Mouse (Mus musculus) lung, postnatal 0 days (tissue): ENCODE measurements around the gene Cct7. TPM values are rescaled to one million over a fixed set of nuclear protein-coding genes. Genes with fewer than 3 reads are reported as not detected.
A peak's percentile ranks its signal among the peaks of the same experiment; 100 is the strongest.

Experiments
- ATAC-seq: fragments of 200-750 bp; cut with Nextera tagmentation; 2 replicates; pipeline ENCODE4 v1.8.0; 2017; ENCODE audit warnings: moderate library complexity
- DNase-seq: peaks from one replicate; pipeline ENCODE4 v3.0.0-alpha.2; 2016; ENCODE audit warnings: low spot score
- H3K27ac ChIP-seq: fragments of 300-500 bp; sonication (generic); 2 replicates; pipeline ENCODE4 v1.5.1; 2014; ENCODE audit warnings: antibody characterized with exemption, mild to moderate bottlenecking, low read length, mixed read lengths
- H3K27me3 ChIP-seq: fragments of 300-500 bp; sonication (generic); replicated peaks from 2 replicates; pipeline ENCODE4 v1.6.1; 2014; ENCODE audit warnings: low read length, mixed read lengths; ENCODE audit not compliant: insufficient read depth
- H3K36me3 ChIP-seq: fragments of 300-500 bp; sonication (generic); 2 replicates; pipeline ENCODE4 v1.6.1; 2014; ENCODE audit warnings: low read length, mixed read lengths; ENCODE audit not compliant: insufficient read depth
- H3K4me1 ChIP-seq: fragments of 300-500 bp; sonication (generic); 2 replicates; pipeline ENCODE4 v1.6.1; 2014; ENCODE audit warnings: antibody characterized with exemption, low read depth, low read length, mixed read lengths; ENCODE audit not compliant: insufficient read depth
- H3K4me2 ChIP-seq: fragments of 300-500 bp; sonication (generic); replicated peaks from 2 replicates; pipeline ENCODE4 v1.6.1; 2014; ENCODE audit warnings: low read depth, mild to moderate bottlenecking, low read length, moderate library complexity, mixed read lengths
- H3K4me3 ChIP-seq: fragments of 300-500 bp; sonication (generic); 2 replicates; pipeline ENCODE4 v1.5.1; 2014; ENCODE audit warnings: low read depth, low read length
- H3K9ac ChIP-seq: fragments of 300-500 bp; sonication (generic); replicated peaks from 2 replicates; pipeline ENCODE4 v1.6.1; 2014; ENCODE audit warnings: low read depth, mild to moderate bottlenecking
- H3K9me3 ChIP-seq: fragments of 300-500 bp; sonication (generic); 2 replicates; pipeline ENCODE4 v1.6.1; 2016; ENCODE audit warnings: low read length, mixed read lengths
- CTCF ChIP-seq: IDR thresholded peaks from 2 replicates; pipeline ENCODE4 v1.5.1; 2016; ENCODE audit warnings: antibody characterized with exemption, mild to moderate bottlenecking
- EP300 ChIP-seq: IDR thresholded peaks from 2 replicates; pipeline ENCODE4 v1.6.1; 2016; ENCODE audit warnings: antibody characterized with exemption, mild to moderate bottlenecking, control low read depth
- WGBS: fragments of 180-500 bp; shearing (Covaris S2); extraction: QIAGEN DNeasy Blood & Tissue Kit; methylation state at CpG from one replicate; pipeline ENCODE4 v1.1.7; 2014; 5-methylcytosine and 5-hydroxymethylcytosine counted together
- polyA plus RNA-seq: library from polyadenylated mRNA; unstranded; fragments of >200 nt; fragmentation: Nextera tagmentation; extraction: Ambion mirVana; gene quantifications from 2 replicates; pipeline ENCODE4 v1.2.1, GENCODE M21; 2015

Gene Cct7
- 200 and 210 TPM in 2 replicates for polyA plus RNA-seq

DNA sequence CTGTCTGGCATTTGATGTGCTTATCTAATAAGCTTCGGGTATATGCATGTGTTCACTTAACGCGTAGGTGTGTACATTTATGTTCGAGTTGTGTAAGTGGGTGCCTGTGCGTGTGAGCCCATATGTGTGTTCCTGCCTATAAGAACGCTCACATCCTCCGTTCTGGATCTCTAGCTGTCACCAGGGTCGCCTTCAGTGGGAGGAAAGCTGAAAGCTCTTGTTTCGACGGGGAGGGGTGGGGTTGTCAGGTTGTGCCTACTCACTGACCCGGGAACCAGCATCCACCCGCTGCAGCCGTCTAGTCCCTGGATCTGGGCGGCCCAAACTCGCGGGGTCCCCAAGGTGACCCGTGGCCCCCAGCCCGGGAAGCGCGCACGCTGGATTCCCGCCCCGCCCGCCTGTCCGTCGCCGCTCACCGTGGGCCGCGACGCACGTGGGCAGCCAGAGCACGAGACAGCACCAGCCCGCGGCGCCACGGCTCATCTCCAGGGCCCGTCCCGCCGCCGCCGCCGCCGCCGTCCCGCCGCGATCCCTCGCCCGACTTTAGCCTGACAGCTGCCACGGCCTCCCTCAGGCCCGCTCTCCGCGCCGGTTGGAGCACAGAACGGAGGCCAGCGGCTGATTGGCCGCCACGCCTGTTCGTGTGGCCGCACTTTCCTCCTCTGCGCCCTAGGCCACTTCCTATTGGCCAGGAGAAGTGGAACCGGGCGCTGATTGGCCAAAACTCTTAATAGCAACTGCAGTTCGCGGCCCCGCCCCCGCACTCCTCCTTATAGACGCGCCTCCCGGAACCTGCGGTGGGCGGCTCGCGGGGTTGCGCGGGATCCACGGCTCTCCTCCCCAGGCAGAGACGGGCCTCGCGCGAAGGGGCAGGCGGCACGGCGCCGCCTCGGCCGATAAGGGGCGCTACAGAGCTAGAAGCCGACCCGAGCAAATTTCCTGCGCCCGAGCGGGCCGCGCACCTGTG lies at the start of gene Cct7:
TSS of gene Cct7 (plus strand) at position 818 of the 967 bp plus-strand sequence.
- TF ChIP-seq CTCF (peak; percentile 72), EP300 (no peak)
- H3K9me3 ChIP-seq, result no peaks in the 10 kb centered on the region
- peak; percentile 94 for ATAC-seq

DNA sequence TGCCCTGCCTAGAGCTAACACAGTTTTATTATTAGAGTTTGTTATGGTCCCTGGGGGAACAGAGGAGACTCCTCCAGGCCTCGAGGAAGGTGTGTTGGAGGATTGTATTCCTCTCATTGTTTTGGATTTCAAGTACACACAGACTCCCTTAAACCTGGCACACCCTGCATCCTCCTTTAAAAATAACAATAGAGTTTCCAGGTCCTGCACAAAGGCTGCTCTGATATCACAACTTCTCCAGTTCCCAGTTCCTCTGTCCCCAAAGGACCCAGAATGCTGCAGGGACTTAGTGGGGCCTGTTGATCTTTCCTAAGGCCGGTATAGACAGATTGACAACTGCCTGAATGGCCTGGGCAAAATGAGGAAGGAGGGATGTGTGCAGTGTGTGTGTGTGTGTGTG lies 48.7 kb upstream of the Cct7 start:
- TF ChIP-seq EP300 (no peak), CTCF (no peak)
- DNase-seq (no peak), ATAC-seq (no peak; the same call in 1 of the 2 replicates)

More for the DNA sequence above, at the start of gene Cct7:
- peaks cover 16% of the 10 kb centered on the region; the same call in 1 of the 2 replicates for H3K4me1 ChIP-seq
- peak within 1 kb of the TSS; percentile 97 for H3K27ac ChIP-seq
- peak within 1 kb of the TSS; percentile 79 for H3K4me3 ChIP-seq
- peak within 1 kb of the TSS; percentile 79 for H3K9ac ChIP-seq
- no peaks in the 10 kb centered on the region for H3K27me3 ChIP-seq
- H3K4me2 ChIP-seq, result peak within 1 kb of the TSS; percentile 98
- peaks cover 8% of the 10 kb centered on the region; the same call in 1 of the 2 replicates for H3K36me3 ChIP-seq
- WGBS, result 2% methylated on average over 86 of the region's 96 CpGs
- peak; percentile 100 for DNase-seq

DNA sequence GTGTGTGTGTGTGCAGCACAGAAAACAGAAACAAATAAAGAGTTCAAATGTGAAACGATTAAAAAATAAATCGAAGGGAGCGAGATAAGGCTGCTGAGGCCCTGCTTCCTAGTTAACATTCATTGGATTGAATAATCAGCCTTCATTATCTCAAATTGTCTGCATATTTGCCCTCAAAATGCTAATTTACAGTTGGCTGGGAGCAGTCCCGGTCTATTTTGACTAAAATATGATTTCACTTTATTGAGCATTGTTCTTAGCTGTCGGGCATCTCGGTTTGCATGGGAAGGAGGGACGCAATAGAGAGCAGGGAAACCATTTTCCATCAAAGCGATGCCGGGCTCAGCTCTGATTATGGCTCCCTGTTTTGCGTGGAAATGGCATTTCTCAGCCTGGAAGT lies 48.3 kb upstream of the Cct7 start:
- Histone ChIP-seq H3K9ac (no peak overlapping the region), H3K27ac (no peak overlapping the region), H3K27me3 (no peaks in the 10 kb centered on the region), H3K4me2 (no peak overlapping the region), H3K36me3 (no peaks in the 10 kb centered on the region), H3K9me3 (no peaks in the 10 kb centered on the region), H3K4me3 (no peak overlapping the region), H3K4me1 (no peaks in the 10 kb centered on the region)
- no peak for TF ChIP-seq EP300
- TF ChIP-seq CTCF, result no peak
- DNase-seq (no peak), ATAC-seq (no peak)
- WGBS, result 76% methylated on average over 10 of the region's 10 CpGs

More for the DNA sequence above, 48.7 kb upstream of the Cct7 start:
- no peak overlapping the region for H3K9ac ChIP-seq
- H3K4me2 ChIP-seq, result no peak overlapping the region
- WGBS, result 32% methylated on average over 2 of the region's 2 CpGs
- no peak overlapping the region for H3K27ac ChIP-seq
- no peaks in the 10 kb centered on the region for H3K36me3 ChIP-seq
- H3K4me1 ChIP-seq, result no peaks in the 10 kb centered on the region
- no peaks in the 10 kb centered on the region for H3K9me3 ChIP-seq
- no peaks in the 10 kb centered on the region for H3K27me3 ChIP-seq
- no peak overlapping the region for H3K4me3 ChIP-seq

DNA sequence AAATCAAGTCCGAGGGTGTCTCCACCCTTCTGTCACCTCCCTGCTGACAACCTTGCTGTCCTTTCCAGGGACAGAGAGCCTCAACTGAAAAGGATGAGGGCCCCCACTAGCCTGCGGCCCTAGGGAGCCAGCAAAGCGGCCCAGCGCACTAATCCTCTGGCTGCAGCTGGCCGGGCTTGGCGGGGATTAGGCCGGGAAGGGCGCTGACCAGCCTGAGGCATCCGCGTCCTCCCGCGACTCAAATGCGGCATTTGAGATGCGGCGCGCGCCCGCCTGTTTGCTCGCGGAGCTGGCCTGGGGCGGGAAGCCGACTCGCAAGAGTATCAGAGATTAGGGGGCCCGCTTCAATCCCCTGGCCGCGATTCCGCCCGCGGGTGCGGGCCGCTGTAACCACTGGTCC lies 42.3 kb upstream of the Cct7 start:
- no peak for ATAC-seq
- H3K9me3 ChIP-seq, result no peaks in the 10 kb centered on the region
- H3K36me3 ChIP-seq, result no peaks in the 10 kb centered on the region
- peaks cover 18% of the 10 kb centered on the region; the same call in 1 of the 2 replicates for H3K27me3 ChIP-seq
- no peak overlapping the region for H3K27ac ChIP-seq
- no peak overlapping the region for H3K4me2 ChIP-seq
- no peak overlapping the region for H3K9ac ChIP-seq
- no peaks in the 10 kb centered on the region for H3K4me1 ChIP-seq
- WGBS, result 8% methylated on average over 28 of the region's 31 CpGs
- DNase-seq, result no peak
- H3K4me3 ChIP-seq, result no peak overlapping the region
- TF ChIP-seq EP300, result no peak

DNA sequence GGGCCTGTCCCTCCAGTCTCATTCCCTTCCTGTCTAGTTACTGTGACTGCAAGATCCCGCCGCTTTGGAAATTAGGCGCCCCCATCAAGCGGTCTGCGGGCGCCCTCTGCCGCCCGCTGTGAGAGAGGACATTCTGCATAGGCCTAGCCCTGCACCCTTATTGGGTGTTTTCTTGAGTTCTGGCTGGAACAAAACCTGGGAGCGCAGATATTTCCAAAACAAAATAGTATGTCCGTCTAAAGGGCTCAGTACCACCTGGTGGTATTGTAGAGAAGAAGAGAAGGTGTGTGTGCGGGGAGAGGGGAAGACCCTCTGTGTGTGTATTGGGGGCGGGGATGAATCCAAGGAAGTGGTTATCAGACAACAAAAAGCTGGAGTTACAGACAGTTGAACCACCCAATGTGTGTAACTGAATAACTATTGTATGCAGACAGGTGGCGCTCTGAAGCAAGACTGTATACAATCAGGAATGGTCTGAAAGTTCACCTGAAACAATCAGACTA lies 40.5 kb upstream of the Cct7 start:
- Histone ChIP-seq H3K27ac (no peak overlapping the region), H3K9ac (no peak overlapping the region), H3K9me3 (no peaks in the 10 kb centered on the region), H3K27me3 (peaks cover 18% of the 10 kb centered on the region; the same call in 1 of the 2 replicates), H3K4me3 (no peak overlapping the region), H3K4me1 (no peaks in the 10 kb centered on the region), H3K36me3 (no peaks in the 10 kb centered on the region), H3K4me2 (no peak overlapping the region)
- DNase-seq (peak; percentile 89), ATAC-seq (peak; percentile 87)
- TF ChIP-seq CTCF (peak; percentile 82), EP300 (no peak)
- WGBS, result 10% methylated on average over 13 of the region's 13 CpGs

DNA sequence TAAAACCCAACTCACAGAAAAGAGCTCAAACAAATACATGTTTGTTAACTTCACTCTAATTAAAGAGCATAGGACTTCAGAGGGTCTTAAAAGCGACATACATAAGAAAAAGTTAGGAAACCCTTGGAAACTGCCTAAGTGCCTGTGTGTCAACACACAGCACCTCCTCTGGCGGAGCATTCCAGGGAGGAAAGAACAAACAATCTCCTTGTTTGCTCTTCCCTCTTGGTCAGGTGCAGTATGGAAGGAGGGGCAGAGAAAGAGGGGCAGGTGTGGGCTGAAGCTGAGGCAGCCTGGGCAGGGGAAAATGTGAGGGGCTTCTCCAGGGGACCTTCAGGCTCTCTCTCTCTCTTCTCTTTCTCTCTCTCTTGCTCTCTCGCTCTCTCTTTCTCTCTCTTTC lies 35.5 kb upstream of the Cct7 start:
- Histone ChIP-seq H3K27ac (peak overlapping the region; percentile 74), H3K36me3 (no peaks in the 10 kb centered on the region), H3K27me3 (no peaks in the 10 kb centered on the region), H3K4me2 (no peak overlapping the region), H3K9me3 (no peaks in the 10 kb centered on the region), H3K4me1 (no peaks in the 10 kb centered on the region; the same call in 1 of the 2 replicates), H3K9ac (no peak overlapping the region), H3K4me3 (no peak overlapping the region)
- ATAC-seq (peak; percentile 83), DNase-seq (peak; percentile 86)
- TF ChIP-seq EP300 (peak; percentile 60), CTCF (peak; percentile 37)
- WGBS, result 23% methylated on average over 2 of the region's 3 CpGs
